Mouse (Mus musculus) ZHBTc4 (cell line): Measurements from ENCODE around the gene Syce3.
"Not testable (repeated sequence)": the region's sequence is repeated elsewhere in the genome, so short reads cannot be mapped to it uniquely, and the experiment has no call there.

Experiments
- DNase-seq: peaks from one replicate; pipeline ENCODE4 v3.0.0-alpha.2; 2011; ENCODE audit warnings: low read depth, low spot score

The Syce3 gene

GRCm38 (mm10) chr15:89410118-89410517 is at the start of gene Syce3:
Syce3 (minus strand) TSS chr15:89410503.
- peak; percentile 89 for DNase-seq

- DNase-seq: no peak
These were observed 49.5 kb upstream of the Syce3 start for GRCm38 (mm10) chr15:89459821-89460220.

- no peak for DNase-seq
These were observed 48.6 kb upstream of the Syce3 start for GRCm38 (mm10) chr15:89458942-89459341.

GRCm38 (mm10) chr15:89455642-89456041 is 45.3 kb upstream of the Syce3 start:
- no peak for DNase-seq

GRCm38 (mm10) chr15:89454857-89455256 is 44.6 kb upstream of the Syce3 start:
- DNase-seq: peak; percentile 30

- peak; percentile 87 for DNase-seq
These were observed 43.7 kb upstream of the Syce3 start, which contains the start of gene Mapk8ip2 for GRCm38 (mm10) chr15:89453865-89454478. Mapk8ip2 (plus strand) TSS chr15:89453913.

GRCm38 (mm10) chr15:89452906-89453864 is 42.9 kb upstream of the Syce3 start:
- DNase-seq: peak; percentile 89

- DNase-seq: peak; percentile 75
These were observed 32.3 kb upstream of the Syce3 start for GRCm38 (mm10) chr15:89442486-89443070.

GRCm38 (mm10) chr15:89435878-89436277 is 25.6 kb upstream of the Syce3 start:
- DNase-seq: no peak

GRCm38 (mm10) chr15:89434136-89434535 is 23.8 kb upstream of the Syce3 start:
- no peak for DNase-seq

GRCm38 (mm10) chr15:89432946-89433345 is 22.6 kb upstream of the Syce3 start:
- no peak for DNase-seq

- no peak for DNase-seq
These were observed 21.5 kb upstream of the Syce3 start for GRCm38 (mm10) chr15:89431806-89432205.

- DNase-seq: no peak
These were observed 21.0 kb upstream of the Syce3 start for GRCm38 (mm10) chr15:89431271-89431670.

- DNase-seq: not testable (repeated sequence)
These were observed 20.5 kb upstream of the Syce3 start for GRCm38 (mm10) chr15:89430771-89431170.

- no peak for DNase-seq
These were observed 20.0 kb upstream of the Syce3 start for GRCm38 (mm10) chr15:89430341-89430740.

- DNase-seq: peak; percentile 95
These were observed 19.3 kb upstream of the Syce3 start, which contains the start of the genes C730034F03Rik, Gm44502 and Chkb for GRCm38 (mm10) chr15:89429352-89430221. C730034F03Rik (plus strand) TSS chr15:89429589. Gm44502 (minus strand) TSS chr15:89429696. Chkb (minus strand) TSS chr15:89429908.

GRCm38 (mm10) chr15:89428821-89429351 is 18.6 kb upstream of the Syce3 start:
- peak; percentile 30 for DNase-seq

GRCm38 (mm10) chr15:89428136-89428790 is 18.0 kb upstream of the Syce3 start:
- no peak for DNase-seq

GRCm38 (mm10) chr15:89426716-89427115 is 16.4 kb upstream of the Syce3 start:
- DNase-seq: no peak

- peak; percentile 28 for DNase-seq
These were observed 15.4 kb upstream of the Syce3 start, which contains the start of gene Cpt1b for GRCm38 (mm10) chr15:89425711-89426121. Cpt1b (minus strand) TSS chr15:89425863.
